Mouse (Mus musculus) kidney, postnatal 25 days (tissue): ENCODE measurements around the gene Dhrs3.

Experiments used
- DNase-seq, 2 experiments: peaks; one replicate each; pipeline ENCODE4 v3.0.0; 2021; ENCODE audit warnings: mixed read lengths in 2 of 2

The Dhrs3 gene

DNA sequence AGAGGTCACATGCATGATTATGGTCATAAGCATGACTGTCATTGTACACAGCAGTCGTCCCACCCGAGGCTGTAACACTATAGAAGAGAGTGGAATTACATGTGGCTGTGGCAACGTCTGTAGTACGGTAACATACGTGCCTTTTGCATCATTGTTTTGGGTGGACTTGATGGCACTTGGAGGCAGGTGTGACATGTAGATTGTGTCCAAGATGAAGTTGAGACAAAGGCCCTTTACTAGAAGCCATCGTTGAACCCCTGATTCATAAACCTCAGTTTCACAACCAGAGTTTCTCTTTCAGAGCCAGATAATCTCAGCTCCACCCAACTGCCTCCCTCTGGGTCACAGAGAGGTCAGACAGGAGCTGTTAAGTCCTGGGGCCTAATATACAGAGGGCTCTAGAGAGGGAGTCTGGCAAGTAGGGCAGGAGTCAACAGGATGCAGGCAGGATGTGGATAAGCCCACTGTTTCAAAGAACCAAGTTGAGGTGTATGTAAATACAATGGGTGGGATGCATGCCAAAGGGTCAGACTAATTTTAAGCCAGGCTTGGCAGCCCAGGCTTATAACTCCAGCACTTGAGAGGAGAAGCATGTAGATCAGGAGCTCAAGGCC is 5.5 kb downstream of the Dhrs3 start:
- DNase-seq, result peak; percentile 85 to 86

DNA sequence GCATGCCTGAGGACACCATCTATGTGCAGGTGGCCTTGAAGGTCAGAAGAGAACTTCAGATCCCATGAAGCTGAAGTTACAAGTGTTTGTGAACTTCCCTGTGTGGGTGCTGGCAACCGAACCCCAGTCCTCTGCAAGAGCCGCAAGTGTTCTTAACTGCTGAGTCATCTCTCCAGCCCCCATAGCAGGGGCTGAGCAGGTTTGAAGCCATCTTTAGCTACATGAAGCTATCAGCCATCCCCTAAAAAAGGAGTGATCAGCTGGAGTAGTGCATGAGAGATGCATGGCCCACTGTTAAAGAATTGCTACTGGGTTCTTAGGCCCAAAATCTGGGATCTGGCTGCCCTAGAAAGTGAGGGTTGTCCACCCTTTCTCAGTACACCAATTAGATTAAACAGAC is 6.1 kb downstream of the Dhrs3 start:
- DNase-seq, result peak in 1 of 2 experiments; percentile 33

- DNase-seq, result peak in 1 of 2 experiments; percentile 69
These were observed 9.0 kb downstream of the Dhrs3 start for GRCm38 (mm10) chr4:144901561-144902111.

DNA sequence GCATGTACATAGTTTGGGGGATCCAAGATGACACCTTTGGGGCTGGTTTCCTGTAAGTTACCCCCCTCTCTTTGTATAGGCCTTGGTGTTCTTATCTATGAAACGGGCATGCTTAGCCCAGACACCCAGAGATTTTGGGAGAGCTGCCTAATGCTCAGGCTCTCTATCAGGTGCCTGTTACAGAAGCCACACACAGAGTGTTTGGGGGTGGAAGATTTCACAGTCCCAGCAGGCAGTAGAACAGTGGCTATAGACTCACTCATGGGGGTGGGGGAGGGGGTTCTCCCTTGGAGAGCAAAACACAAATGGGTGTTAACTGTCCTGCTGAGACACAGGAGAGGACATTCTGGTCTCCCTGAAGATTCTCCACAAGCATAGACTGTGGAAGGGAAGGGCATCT is 10.5 kb downstream of the Dhrs3 start:
- peak in 1 of 2 experiments; percentile 25 for DNase-seq

GRCm38 (mm10) chr4:144903932-144904331 is 11.3 kb downstream of the Dhrs3 start:
- DNase-seq, result peak; percentile 74 to 91

- no peak for DNase-seq
These were observed 12.5 kb downstream of the Dhrs3 start for GRCm38 (mm10) chr4:144905128-144905527.

- peak; percentile 50 to 82 for DNase-seq
These were observed 13.6 kb downstream of the Dhrs3 start for GRCm38 (mm10) chr4:144906001-144906889.

- peak in 1 of 2 experiments; percentile 71 for DNase-seq
These were observed 14.5 kb downstream of the Dhrs3 start for GRCm38 (mm10) chr4:144906978-144907703.

DNA sequence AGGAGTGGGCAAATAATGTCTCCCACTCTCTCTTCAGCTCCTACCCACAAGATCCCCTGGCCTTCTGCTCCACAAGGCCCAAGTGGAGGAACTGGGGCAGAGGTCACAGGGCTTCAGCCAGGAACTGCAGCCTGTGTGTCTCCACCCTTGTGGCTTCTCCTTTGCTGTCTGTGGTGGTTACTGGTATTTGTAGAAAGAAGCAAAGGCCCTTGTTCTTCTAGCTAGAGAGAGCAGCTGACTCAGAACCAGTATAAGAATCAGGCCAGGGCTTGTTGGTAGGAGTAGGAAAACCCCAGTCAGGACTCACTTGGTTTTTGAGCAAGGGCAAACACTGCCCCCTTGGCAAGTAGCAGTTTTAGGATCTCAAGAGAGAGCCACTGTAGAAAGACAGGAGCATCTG is 16.2 kb downstream of the Dhrs3 start:
- peak; percentile 42 to 77 for DNase-seq

DNA sequence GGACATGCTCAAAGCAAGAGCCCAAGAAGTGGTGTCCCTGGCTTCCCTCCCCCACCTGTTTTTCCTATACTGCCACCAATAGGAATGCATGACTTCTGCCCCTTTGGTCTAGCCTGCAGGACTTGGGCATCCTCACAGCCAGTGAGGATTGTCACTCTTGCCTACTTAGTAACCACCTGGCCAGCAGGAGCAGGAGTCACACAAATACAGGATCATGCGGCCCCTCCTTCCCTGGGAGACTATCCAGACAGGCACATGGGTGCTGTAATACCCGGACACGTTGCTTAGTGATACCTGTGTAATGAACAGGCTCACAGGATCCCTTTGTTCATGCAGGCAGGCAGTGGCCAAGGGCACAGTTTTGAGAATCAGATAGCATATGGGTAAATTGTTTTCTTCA is 17.7 kb downstream of the Dhrs3 start:
- DNase-seq, result peak in 1 of 2 experiments; percentile 54

DNA sequence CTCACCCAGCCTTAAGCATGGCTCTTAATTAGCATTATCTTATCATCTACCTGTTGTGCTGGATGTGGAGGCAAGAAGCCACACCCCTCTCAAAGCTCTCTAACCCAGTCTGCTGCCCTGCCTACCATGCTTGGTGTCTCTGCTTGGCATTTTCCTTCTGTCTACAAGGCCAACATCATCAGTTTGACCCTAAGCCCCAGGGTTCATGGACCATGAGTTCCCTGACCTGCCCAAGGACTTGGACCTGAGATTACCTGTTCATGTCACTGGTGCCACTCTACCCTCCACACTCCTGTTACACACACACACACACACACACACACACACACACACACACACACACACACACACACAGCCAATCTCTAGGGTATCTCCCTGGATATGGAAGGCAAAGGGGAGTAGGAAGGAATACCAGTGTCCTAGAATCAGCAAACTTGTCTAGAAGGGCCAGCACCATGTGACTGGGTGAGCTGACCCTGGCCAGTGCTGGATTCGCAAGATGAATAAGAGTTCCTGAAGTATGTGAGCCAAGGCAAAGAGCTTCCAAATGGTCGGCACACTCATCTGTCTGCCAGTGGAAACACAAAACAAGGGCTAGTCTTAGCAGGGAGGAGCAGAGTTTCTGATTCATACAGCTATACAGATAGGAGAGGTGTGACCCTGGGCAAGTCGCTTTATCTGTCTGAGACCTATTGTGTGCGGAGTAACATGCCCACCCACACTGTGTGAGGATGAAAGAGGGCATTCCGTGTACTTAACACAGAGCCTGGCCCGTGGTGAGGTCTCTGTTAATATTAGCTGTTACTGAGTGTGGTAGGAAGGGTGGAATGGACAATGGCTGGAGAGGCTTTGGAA is 20.9 kb downstream of the Dhrs3 start:
- no peak for DNase-seq

DNA sequence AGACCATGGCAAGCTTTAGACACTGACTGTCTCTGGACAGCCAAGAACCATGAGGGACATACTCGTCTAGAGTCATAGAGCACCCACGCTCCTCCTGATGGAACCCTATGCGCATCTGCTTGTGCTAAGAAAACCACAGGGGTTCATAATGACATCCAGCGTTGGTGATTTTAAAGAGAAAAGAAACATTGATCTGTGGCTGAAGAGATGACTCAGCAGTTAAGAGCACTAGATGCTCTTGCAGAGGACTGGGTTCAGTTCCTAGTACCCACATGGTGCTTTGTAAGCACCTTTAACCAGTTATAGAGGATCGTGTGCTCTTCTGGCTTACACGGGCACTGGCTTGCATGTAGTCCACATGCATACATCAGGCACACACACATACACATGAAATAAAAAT is 23.9 kb downstream of the Dhrs3 start:
- no peak for DNase-seq

DNA sequence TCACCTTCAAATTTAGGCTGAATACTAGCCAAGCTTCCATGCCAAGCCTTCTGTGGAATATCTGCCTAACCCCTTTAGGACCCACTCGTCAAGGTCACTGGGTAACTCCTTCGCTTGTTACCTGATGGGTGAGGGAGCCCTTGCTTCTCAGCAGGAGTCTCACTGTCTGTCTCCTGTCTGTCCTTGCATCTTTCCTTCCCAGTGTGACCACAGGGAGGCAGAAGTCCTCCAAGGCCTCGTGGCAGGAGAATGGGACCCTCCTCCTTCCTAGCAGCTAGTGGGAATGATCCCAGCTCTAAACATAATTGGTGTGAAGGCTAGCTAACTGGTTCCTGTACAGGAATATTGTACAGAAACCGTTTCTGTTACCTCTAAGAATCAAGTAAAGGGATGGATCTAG is 24.5 kb downstream of the Dhrs3 start:
- DNase-seq, result no peak

- DNase-seq, result no peak
These were observed 25.9 kb downstream of the Dhrs3 start for GRCm38 (mm10) chr4:144918501-144918900.

- peak in 1 of 2 experiments; percentile 40 for DNase-seq
These were observed 36.2 kb downstream of the Dhrs3 start for GRCm38 (mm10) chr4:144928693-144929436.

DNA sequence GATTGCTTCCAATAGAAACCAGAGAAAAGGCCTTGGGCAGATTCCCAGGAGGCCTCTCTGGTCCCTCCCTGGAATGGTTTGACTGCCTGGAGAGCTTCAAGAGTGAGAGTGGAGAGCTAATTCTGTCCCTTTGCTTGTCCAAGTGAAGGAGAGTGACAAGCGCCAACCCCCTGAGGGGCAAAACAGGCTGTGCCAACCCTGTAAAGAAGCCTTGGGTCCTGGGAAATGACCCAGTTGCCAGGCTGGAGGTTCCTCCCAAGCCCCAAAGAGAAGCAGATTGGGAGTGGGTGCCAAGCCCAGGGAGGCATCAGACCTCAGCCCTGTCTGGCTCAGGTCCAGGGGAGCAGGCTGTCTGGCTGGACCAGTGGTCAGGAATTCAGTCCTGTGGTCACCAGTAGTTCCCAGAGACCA is 37.2 kb downstream of the Dhrs3 start:
- DNase-seq, result peak; percentile 95

DNA sequence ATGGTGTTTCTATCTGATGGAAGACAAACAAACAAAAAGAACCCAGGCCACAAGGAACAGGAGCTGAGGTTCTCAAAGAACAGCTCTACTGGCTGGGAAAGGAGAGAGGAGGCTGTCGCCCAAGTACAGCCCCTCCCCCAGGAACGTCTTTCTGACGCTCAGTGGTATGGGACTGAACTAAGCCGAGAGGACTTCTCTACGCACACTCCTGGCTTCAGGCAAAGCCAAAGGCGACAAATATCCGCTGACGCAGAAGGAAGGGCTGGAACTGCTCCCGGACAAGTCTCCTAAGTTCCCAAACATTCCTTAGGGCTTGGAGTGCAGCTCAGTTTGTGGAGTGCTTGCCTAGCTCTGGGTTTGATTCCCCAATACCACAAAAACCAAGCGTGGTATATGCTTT is 37.7 kb downstream of the Dhrs3 start:
- peak; percentile 88 to 93 for DNase-seq

DNA sequence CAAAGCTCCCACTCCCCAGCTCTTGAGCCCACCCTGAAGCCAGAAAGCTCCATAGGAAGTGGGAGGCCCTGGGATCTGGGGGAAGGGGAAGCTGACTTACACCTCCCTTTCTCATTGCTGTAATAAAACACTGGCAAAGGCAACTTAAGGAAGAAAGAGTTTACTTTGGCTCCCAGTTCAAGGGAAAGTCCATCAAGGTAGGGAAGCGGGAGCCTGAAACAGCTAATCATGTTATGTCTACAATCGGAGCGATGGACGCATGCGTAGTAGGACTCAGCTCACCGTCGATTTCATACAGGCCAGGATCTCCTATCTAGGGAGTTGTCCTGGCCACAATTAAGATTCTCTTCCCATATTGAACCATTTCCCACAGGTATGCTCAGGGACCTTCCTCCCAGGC is 38.5 kb downstream of the Dhrs3 start:
- peak in 1 of 2 experiments; percentile 38 for DNase-seq

- DNase-seq, result no peak
These were observed 41.9 kb downstream of the Dhrs3 start for GRCm38 (mm10) chr4:144934501-144934900.

DNA sequence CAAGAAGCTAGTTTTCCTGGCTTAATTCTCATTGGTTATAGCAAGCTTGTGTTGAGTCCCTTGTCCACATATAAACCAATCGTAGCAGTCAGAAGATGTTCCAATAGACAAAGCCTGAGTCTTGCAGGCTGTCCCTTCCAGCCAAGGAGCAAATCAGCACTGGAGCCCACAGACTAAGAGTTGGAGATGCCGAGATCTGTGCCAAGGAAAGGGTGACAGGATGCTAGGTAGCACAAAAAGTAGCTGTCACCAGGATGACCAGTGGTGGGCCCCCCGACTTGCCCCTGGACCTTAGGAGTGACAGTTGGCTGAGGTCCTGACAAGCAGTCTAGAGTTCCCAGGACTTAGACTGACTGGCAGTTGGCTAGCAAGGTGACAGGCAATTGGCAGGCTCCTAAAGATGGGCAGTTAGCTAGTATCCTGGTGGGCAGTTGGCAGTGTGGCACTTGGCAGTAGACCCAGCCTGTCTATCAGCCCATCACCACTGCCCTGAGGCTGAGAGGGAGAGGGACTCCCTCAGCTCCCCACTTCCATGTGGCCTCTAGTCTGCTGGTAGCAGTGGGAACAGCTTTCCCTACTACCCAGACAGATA is 44.0 kb downstream of the Dhrs3 start:
- no peak for DNase-seq

DNA sequence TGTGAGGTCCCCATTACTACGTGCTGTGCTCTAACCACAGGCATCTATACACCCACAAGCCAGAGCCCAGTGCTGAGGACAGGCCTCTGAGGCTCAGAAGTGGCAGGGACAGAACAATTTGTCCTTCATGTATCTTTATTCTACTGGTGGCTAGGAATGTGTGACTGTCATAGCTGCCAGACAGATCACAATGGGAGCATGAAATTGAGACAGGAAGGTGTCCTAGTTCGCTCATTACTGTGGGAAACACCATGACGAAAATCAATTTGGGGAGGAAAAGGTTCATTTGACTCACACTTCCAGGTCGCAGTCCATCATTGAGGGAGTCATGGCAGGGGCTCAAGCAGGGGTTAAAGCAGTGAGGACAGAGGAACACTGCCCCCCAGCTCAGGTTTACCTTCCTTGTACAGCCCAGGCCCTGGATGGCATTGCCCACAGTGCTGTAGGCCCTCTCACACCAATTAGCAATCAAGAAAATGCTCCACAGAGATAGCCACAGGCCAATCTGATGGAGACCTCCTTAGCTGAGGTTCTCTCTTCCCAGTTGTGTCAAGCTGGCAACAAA is 47.3 kb downstream of the Dhrs3 start:
- DNase-seq, result peak in 1 of 2 experiments; percentile 39
